Mouse (Mus musculus) cortical plate, adult 2 months (tissue): ENCODE data around the gene Paqr5. TPM values are rescaled to one million over a fixed set of nuclear protein-coding genes. Genes with fewer than 3 reads are reported as not detected.

Source experiments
- H3K27ac ChIP-seq: fragments of 200-500 bp; 2 replicates; pipeline ENCODE4 v1.5.1; 2012; ENCODE audit warnings: low read length, control low read depth, inconsistent platforms; ENCODE audit not compliant: insufficient read depth
- H3K4me1 ChIP-seq: fragments of 200-500 bp; 2 replicates; pipeline ENCODE4 v1.6.1; 2011; ENCODE audit warnings: low read length; ENCODE audit not compliant: control insufficient read depth, insufficient read depth
- H3K4me3 ChIP-seq: fragments of 200-500 bp; 2 replicates; pipeline ENCODE4 v1.5.1; 2011; ENCODE audit warnings: mild to moderate bottlenecking, low read length, control low read depth; ENCODE audit not compliant: insufficient read depth
- CTCF ChIP-seq: fragments of 200-500 bp; IDR thresholded peaks from 2 replicates; pipeline ENCODE4 v1.5.1; 2011; ENCODE audit warnings: mild to moderate bottlenecking, control low read depth, low read length; ENCODE audit not compliant: insufficient read depth; ENCODE audit errors: extremely low read depth
- POLR2A ChIP-seq: fragments of 200-500 bp; IDR thresholded peaks from 2 replicates; pipeline ENCODE4 v1.6.1; 2011; ENCODE audit warnings: mild to moderate bottlenecking, low read length, control low read depth; ENCODE audit not compliant: insufficient read depth; ENCODE audit errors: extremely low read depth
- polyA plus RNA-seq: library from polyadenylated mRNA; depleted of rRNA; stranded (reverse); fragments of >200 nt; gene quantifications from 2 replicates; pipeline ENCODE4 v1.2.3, GENCODE M21; 2012; rRNA removed

Paqr5 gene
- 5.5 and 8.5 TPM in 2 replicates for polyA plus RNA-seq

DNA sequence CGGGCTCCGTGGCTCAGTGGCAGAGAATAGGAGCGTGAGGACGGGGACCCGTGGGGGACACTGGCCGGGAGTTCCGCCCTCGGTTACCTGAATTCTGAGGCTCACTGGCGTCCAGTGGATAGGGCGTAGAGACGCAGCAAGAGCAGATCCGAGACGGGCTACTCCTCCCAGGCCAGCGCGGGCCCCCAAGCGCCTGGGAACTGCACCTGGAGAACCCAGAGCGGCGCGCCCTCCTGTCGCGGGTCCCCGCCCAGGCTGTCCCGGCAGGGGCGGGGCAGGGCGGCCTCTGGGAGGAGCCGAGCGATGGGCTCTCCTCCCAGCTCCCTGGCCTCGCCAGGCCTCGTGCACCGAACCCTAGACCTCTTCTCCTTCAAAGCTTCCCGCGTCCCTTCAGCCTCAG lies at the start of gene Paqr5:
TSS of gene Paqr5 (minus strand) at position 257 of the 400 bp plus-strand sequence.
- no peak for TF ChIP-seq POLR2A
- TF ChIP-seq CTCF: no peak
- peak within 1 kb of the TSS; percentile 32 for H3K4me3 ChIP-seq
- H3K27ac ChIP-seq: no peak within 1 kb of the TSS
- no peaks in the 10 kb centered on the region for H3K4me1 ChIP-seq

DNA sequence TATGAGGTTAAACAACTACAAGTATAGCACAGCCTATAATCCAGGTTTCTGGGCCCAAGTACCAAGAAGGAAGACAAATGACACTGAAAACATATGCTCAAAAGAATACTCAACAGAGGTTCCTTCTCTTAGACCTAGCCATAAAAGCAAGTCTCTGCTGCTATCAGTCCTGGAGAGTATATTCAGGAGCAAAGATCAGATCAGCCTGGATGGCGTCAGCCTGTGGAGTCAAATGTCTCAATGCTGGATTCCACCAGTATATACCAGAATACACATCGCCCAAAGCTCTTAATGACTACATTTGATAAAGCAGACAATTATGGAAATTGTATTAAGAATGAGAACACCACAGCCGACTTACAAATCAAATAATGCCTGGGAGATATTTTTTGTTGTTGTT lies 35.6 kb upstream of the Paqr5 start:
- TF ChIP-seq POLR2A (no peak), CTCF (no peak)
- Histone ChIP-seq H3K4me1 (no peaks in the 10 kb centered on the region), H3K27ac (no peak overlapping the region), H3K4me3 (no peak overlapping the region)

DNA sequence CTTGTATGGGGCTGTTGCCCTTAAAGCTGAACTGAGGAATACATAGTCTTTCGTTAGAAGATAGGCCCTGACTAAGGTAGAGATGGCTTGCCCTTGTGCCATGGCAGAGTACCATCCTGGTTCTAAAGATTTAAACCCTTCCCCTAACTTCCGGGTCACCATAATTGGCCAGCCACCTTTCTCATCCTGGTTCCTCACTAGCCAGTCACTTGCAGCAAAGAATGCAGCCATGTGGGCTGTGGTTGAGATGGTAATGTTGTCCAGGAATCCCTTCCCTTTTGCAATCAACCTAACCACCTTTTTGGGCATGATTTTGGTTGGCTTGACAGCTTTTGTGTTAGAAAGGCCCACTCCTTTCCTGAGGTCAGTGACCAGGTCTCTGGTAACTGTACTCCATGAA lies 33.8 kb upstream of the Paqr5 start:
- TF ChIP-seq POLR2A (no peak), CTCF (no peak)
- H3K4me1 ChIP-seq: no peaks in the 10 kb centered on the region
- no peak overlapping the region for H3K4me3 ChIP-seq
- H3K27ac ChIP-seq: no peak overlapping the region

DNA sequence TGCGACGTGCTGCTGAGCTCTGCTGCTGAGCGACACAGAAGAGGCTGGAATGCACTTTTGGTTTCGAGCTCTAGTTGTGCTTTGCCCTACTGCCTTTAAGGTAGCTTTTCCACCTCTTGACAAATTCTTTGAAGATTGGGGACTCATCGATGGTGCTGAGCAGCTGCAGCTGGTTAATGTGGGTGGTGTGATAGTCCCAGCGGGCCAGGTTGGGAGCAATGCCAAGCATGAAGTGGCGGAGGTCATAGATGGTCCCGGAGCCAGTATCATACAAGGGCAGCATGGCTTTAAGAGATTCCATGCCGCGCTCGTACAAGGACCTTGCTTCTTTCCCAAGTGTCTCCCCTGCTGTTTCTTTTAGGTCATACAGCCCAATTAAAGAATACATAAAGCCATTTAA lies 33.3 kb upstream of the Paqr5 start:
- Histone ChIP-seq H3K4me1 (no peaks in the 10 kb centered on the region), H3K27ac (no peak overlapping the region), H3K4me3 (no peak overlapping the region)
- TF ChIP-seq CTCF: no peak
- no peak for TF ChIP-seq POLR2A

GRCm38 (mm10) chr9:62057881-62058506 lies 31.3 kb upstream of the Paqr5 start:
- Histone ChIP-seq H3K4me1 (no peaks in the 10 kb centered on the region), H3K27ac (no peak overlapping the region), H3K4me3 (no peak overlapping the region)
- no peak for TF ChIP-seq POLR2A
- no peak for TF ChIP-seq CTCF

DNA sequence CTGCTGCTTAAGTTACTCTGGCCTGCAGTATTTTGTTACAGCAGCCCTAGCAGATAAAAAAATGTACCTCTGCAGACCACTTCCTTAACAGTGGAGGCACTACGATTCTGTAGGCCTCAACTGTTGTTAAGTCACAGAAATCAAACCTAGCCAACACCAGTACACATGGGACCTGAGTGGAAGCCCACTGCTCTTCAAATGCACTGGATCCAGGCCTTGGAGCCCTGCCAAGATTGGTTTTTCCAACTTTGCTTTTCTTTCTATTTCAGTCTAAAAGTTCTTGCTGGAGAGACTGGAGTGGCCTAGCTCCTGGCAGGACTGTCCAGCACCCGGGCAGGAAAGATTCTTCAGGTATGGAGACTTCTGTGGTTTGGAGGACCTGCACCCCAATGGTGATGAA lies 29.6 kb upstream of the Paqr5 start:
- Histone ChIP-seq H3K4me3 (no peak overlapping the region), H3K27ac (no peak overlapping the region), H3K4me1 (no peaks in the 10 kb centered on the region)
- TF ChIP-seq POLR2A: no peak
- TF ChIP-seq CTCF: no peak

- Histone ChIP-seq H3K4me1 (no peaks in the 10 kb centered on the region), H3K4me3 (no peak overlapping the region), H3K27ac (no peak overlapping the region)
- TF ChIP-seq POLR2A: no peak
- TF ChIP-seq CTCF: peak; percentile 63
These were observed 24.1 kb upstream of the Paqr5 start for GRCm38 (mm10) chr9:62050801-62051200.

GRCm38 (mm10) chr9:62049166-62049565 lies 22.5 kb upstream of the Paqr5 start:
- Histone ChIP-seq H3K27ac (no peak overlapping the region), H3K4me3 (no peak overlapping the region), H3K4me1 (no peaks in the 10 kb centered on the region)
- TF ChIP-seq CTCF: no peak
- no peak for TF ChIP-seq POLR2A

DNA sequence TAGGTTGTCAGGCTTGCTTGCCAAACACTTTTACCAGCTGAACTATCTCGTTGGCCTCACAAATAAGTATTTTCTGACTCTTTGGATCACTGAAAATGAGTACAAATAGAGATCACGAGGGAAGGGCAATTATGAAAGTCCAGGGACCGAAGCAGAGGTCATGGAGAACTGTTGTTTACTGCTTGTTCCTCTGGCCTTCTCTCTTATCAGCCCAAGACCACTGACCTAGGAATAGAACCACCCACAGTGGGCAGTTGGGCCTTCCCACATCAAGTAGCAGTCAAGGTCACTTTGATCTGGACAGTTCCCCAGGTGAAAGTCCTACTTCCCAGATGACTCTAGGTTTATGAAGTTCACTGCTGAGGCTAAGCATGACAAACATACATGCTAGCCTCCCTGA lies 15.5 kb upstream of the Paqr5 start:
- Histone ChIP-seq H3K4me1 (no peaks in the 10 kb centered on the region), H3K4me3 (no peak overlapping the region), H3K27ac (no peak overlapping the region)
- TF ChIP-seq POLR2A: no peak
- TF ChIP-seq CTCF: no peak

DNA sequence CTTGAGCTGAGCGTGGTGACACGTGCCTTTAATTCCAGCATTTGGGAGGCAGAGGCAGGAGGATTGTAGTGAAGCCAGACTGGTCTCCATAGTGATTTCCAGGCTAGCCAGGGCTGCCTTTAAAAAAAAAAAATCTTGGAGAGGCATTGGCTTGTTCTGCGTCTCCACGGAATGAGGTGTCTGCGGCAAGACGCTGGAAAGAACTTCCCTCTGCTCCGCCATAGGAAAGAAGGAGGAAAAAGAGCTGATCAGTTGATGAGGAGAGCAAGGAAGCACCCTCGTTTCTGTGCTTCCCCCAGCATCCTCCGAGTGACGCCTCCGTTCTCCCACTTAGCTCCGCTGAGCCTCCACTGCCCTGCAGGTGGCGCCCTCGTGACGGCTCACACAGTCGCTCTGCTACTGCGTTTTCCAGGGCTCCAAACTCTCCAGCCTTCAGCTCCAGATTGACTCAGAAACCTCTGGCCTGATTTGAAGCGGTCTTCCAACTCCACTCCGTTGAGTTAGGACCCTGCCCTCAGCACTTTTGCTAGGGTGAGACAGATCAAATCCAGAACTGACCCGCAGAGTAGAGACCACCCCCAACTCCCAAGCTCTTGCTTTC lies 13.5 kb upstream of the Paqr5 start:
- Histone ChIP-seq H3K4me3 (peak overlapping the region; percentile 20), H3K27ac (no peak overlapping the region), H3K4me1 (peaks cover 2% of the 10 kb centered on the region)
- TF ChIP-seq POLR2A (no peak), CTCF (peak; percentile 92)
